8 mouse cellular contexts compared by ENCODE assay signal in genomic region chr3:84135387-84135786, GRCm38 (mm10). TPM values are rescaled to one million over a fixed set of nuclear protein-coding genes. Genes with fewer than 3 reads are reported as not detected.
DNase-seq lines count a peak whose midpoint lies in the region; ATAC-seq and TF ChIP-seq lines count a peak whose summit lies in the region.

No protein-coding gene starts in this region.

- DNase-seq in ovary, postnatal 36 days (ENCODE audit: low spot score) = peak; percentile 25
- DNase-seq in ovary, adult 18-20 months (ENCODE audit: low spot score) = no peak
- DNase-seq in embryo, embryonic 11 days = peak; percentile 54
- DNase-seq in kidney, postnatal 14 days = peak; percentile 14
- DNase-seq in cerebellum, postnatal 10 days = no peak
- no peak for DNase-seq in urinary bladder, postnatal 25 days (ENCODE audit: low spot score)
- no peak for DNase-seq in layer of hippocampus, adult 2 months (ENCODE audit: low spot score in 2 of 2)

- no peak overlapping the region for H3K4me3 ChIP-seq in layer of hippocampus, adult 2 months

- TF ChIP-seq CTCF in layer of hippocampus, adult 2 months (conservative IDR thresholded peaks at IDR 0.05) = no peak

- H3K27ac ChIP-seq in layer of hippocampus, adult 2 months = no peak overlapping the region

- ATAC-seq in megakaryocyte-erythroid progenitor cell, adult 5-6 weeks (replicated peaks; ENCODE audit: low FRiP score, low TSS enrichment, poor library complexity, severe bottlenecking) = peak; percentile 100

RNA-seq across cellular contexts. Expression of gene Mnd1, which starts 20.2 kb away (rescaled TPM):
- 19.3 and 27.9 TPM in 2 replicates for total RNA-seq in megakaryocyte-erythroid progenitor cell, adult 5-6 weeks (2014; fragmentation: Nextera tagmentation)
- 36.5 and 47.5 TPM in 2 replicates for total RNA-seq in megakaryocyte-erythroid progenitor cell, adult 5-6 weeks (2017)
- 1 to 10 TPM; 1.8 to 2.9 TPM for total RNA-seq in layer of hippocampus, adult 2 months (2021)

RNA-seq across cellular contexts. Expression of gene Gm6525, which starts 38.5 kb away (rescaled TPM):
- total RNA-seq in megakaryocyte-erythroid progenitor cell, adult 5-6 weeks (2014; fragmentation: Nextera tagmentation) = not detected in 2 replicates
- total RNA-seq in megakaryocyte-erythroid progenitor cell, adult 5-6 weeks (2017) = 0.47 and 1.1 TPM in 2 replicates
- not detected for total RNA-seq in layer of hippocampus, adult 2 months (2021)

Comparison
In these comparisons a context has a peak if more than half of its experiments do, and no peak if none do; other contexts are left out.
1. DNase-seq: peak in ovary, postnatal 36 days (single experiment), embryo, embryonic 11 days (single experiment) and kidney, postnatal 14 days (single experiment); none in ovary, adult 18-20 months (single experiment), cerebellum, postnatal 10 days (0 of 2), urinary bladder, postnatal 25 days (single experiment) and layer of hippocampus, adult 2 months (0 of 2).
2. RNA of gene Mnd1, which starts 20.2 kb away (total RNA-seq): 19.3 to 47.5 TPM in megakaryocyte-erythroid progenitor cell, adult 5-6 weeks; 1.8 to 2.9 TPM in layer of hippocampus, adult 2 months; every median in the first group is over 4 times any median in the second.